Mouse (Mus musculus): ENCODE results near the gene Klhl11. TPM values are rescaled to one million over a fixed set of nuclear protein-coding genes. Genes with fewer than 3 reads are reported as not detected.
A peak's percentile ranks its signal among the peaks of the same experiment; 100 is the strongest.

Klhl11 gene
- total RNA-seq, 4 experiments from 2014 or later, result 97.9 to 121 (median 111) TPM

DNA sequence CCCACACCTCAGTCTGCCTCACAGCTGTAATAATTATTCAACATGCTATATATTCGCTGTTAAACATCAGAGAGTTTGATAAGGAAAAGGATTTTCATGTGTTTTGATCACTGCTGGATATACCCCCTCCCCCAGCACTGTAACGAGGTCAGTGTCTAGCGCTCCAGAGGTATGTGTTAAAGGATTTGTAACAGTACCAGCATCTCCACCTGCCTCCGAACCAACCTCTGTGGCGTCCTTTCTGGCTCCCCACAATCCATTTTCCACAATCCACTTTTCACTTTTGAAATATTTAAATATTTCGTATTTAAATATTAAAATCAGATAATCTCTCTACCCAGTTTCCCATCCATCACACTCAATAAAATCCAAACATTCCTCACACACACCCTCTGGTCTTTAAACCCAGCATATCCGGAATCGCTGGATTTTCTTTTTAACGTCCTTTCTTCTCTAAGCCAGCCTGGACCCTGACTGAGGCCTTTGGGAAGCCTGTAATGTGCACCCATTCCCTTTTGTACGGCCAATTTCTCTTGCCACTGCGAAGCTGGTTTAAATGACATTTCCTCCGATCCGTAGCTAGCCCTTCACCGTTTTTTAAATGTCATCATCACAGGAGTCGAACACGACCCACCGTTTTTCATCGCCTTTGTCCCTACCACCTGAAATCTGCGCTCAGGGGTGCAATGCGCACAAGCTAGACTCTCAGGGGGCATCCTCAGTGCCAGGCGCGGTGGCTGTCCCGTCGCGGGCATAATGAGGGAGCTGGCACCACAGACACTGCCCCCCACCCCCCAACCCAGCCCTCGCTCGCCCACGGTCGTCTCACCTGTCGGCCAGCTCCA is 967 bp downstream of the Klhl11 start:
- no peak for DNase-seq (ENCODE audit: low spot score in 2 of 2)

DNA sequence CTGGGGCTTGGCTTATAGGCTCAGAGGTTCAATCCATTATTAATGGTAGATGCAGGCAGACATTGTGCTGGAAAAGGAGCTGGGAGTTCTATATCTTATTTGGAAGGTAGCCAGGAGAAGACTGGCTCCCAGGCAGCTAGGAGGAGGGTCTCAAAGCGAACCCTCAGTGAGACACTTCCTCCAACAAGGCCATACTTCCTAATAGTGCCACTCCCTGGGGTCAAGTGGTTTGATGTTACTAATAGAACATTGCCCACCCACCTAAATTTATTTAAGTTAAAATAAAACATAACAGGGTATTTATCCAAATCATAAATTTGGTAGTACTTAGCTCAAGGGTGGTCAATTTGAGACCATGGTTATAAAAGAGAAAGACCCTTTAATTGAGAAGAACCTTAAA is 6.7 kb downstream of the Klhl11 start:
- no peak for DNase-seq (ENCODE audit: low spot score in 2 of 2)

DNA sequence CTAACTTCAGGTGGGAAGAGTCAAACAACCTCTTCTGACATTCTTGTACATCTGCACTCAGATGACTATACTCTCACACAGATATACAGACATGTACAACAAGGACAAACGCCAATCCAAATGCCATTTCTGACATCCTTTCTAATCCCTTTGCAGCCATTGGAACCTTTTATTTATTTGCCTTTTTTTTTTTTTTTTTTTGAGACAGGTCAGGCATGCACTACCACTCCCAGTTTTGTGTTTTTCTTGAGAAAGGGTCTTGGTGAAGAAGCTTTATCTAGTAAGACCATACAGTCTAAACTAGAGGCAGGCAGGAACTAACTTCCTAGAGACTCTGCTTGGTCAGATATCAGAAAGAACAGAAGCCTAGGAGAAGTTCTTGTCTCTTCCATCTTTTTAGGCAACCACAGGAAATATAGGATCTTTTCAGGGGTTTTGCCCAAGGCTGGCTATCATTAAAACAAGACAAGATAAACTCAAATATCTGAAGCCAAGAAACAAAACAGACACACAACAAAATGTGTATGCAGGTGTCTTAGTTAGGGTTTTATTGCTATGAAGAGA is 7.2 kb downstream of the Klhl11 start:
- no peak for DNase-seq (ENCODE audit: low spot score in 2 of 2)

DNA sequence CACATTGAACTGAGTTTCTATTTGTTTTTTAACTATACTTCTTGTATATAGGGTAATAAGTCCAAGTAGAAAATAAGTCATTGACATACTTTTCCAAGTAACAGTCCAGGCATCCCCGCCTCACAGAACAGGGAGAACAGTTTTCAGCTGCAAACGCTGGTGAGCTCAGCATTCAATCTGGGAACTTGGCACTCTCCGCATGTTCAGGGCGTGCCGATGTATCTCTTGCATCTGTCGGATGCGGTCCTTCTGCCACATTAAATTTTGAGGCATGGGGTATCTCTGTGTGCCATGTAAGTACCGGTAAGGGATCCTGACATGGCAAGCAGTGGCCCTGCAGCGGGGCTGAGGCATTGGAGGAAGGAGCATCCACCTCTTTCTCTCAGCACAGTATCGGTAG is 9.8 kb downstream of the Klhl11 start:
- peak; percentile 59 to 73 for DNase-seq (ENCODE audit: low spot score in 2 of 2)

DNA sequence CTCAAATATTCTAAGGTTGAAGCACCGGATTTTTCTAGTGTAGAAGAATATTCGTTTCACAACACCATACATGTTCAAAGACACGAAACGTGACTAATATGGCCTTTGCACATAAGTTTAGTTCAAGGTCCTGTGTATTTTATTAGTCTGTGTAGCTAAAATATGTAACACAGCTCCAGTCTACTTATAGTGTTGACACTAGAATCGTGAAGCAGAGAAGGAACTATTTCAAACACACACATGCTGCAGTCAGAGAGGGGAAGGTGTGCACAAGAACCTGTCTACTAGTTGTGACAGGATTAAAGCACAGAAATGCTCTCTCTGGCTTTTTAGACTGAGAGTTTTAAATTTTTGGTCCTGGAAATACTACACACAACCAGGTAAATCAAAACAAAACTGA is 14.8 kb downstream of the Klhl11 start:
- DNase-seq (ENCODE audit: low spot score in 2 of 2), result no peak

DNA sequence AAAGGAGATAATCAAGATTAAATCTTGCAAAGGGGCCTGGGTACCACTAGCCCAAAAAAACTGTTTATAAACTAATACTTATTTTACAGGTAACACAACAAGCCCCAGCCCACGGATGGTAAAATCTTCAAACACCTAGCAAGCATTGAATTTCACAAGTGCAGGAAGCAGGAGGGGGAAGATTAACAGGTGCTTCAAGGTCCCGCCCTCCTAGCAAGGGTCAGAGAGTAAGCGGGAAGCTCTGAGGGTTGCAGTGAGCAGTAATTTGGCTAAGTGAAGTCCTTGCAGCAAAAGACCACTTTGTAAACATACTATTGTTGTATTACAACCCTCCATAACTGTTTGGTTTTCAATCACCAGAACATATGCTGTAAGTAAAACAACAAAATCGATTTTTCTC is 15.3 kb downstream of the Klhl11 start:
- no peak for DNase-seq (ENCODE audit: low spot score in 2 of 2)

DNA sequence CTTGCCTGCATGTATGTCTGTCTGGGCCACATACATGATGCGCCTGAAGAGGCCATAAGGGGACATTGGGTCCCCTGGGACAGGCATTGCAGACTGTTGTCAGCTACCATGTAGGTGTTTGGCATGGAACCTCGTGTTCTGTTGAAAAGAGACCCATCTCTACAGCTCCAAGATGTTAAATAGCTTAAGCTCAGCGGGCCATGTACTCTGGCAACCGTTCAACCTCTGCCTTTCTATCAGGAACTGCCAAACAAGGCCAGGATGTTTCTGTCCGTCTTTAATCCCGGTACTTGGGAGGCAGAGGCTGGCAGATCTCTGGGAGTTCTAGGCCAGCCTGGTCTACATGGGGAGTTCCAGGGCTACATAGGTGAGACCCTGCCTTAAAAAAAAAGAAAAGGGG is 29.9 kb downstream of the Klhl11 start:
- no peak for DNase-seq (ENCODE audit: low spot score in 2 of 2)

DNA sequence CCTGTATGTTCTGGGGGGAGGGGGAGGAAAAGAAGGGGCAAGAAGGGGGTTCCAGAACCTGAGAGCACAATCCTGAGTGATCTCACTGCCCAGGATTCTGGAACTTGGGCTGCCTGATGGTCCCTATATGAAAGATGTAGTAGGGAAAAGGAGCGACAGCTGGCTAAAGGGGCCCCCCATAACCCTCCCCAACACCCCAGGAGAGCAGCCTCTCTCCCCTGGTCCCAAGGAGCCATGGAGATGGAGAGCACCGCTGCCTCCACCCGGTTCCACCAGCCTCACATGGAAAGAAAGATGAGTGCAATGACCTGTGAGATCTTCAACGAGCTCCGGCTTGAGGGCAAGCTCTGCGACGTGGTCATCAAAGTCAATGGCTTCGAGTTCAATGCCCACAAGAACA is 30.7 kb downstream of the Klhl11 start, which contains the start of the genes Nt5c3b and Klhl10:
Gene Nt5c3b, minus strand, starts transcription at position 12 of the 400 bp plus-strand sequence.
Gene Klhl10, plus strand, starts transcription at position 121 of the 400 bp plus-strand sequence.
- no peak for DNase-seq (ENCODE audit: low spot score in 2 of 2)

DNA sequence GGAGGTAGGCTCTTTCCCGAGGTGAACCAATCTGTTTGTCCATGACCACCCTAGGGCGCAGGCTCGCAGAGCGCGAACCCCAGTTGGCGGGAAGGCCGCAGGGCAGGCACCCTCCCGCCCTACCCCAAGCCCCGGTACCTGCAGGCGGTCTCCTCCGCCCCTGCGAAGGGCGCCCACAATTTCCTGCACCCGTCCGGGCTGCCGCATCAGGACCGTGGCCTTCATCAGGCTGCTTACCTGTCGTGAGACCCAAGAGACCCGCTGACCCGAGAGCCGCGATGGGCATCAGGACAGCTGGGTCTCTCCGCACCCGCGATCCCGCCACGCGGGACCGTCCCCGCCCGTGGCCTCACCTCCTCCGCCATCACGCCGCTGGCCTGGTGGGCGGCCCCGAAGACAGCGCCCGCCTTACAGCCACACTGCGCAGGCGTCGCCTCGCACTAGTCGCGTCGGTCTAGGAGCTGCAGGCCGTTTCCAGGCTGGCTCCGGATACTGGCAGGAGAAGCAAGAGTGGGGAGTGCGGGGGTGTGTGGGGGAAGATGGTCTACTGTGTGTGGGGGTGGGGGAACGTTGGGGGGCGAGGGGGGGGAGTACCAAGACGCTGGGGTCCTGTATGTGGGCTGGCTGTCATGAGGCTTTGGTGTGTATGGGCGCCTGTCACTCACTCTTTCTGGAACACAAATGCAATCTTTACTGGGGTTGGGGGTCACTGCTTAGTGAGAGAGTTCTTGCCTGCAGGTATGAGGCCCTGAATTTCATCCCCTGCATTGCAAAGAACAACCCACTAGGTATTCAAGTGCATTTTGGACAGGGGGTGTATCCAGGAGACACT is 31.6 kb downstream of the Klhl11 start:
- DNase-seq (ENCODE audit: low spot score in 2 of 2), result peak; percentile 69 to 80

DNA sequence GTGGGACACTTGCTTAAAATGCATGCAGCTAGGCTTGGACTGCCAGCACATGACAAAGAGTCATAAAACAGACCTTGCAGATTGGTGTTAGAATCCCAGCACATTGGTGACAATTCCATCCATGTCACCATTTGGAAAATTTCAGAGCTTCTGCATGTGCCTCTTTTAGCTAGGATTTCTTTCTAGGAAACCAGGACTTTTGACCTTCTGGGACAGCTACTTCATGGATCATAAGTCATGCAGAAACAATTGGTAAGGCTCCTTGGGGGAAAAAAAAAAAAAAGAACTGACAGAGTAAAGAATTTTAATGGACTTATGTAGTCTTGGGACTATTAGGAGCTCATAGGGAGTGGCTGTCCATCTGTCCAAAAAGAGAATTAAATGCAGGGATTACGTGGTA is 34.6 kb downstream of the Klhl11 start:
- no peak for DNase-seq (ENCODE audit: low spot score in 2 of 2)

DNA sequence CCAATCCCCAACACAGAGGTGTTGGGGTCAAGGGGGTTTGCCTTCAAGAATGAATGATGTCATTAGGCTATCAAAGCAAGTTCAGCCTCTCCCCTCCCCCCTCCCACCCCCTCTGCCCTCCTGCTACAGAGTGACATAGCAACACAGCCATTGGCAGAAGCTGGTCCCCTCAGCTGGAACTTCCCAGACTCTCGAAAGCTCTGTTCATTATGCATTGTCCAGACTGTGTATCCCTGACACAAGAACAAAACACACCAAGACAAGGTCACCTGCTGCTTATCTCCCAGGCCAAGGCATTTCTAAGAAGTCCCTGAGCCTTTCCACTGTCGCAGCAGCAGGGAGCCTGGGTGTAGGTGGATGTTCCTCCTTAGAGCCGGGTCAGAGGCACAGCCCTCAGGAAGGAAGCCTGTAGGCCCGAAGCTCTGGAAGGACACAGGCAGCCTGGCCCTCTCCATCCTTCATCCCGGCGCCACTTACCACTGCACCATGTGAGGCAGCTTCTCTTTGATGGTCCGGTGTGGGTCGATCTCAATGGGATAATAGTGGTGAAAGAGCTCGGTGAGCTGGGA is 36.8 kb downstream of the Klhl11 start:
- no peak for DNase-seq (ENCODE audit: low spot score in 2 of 2)

DNA sequence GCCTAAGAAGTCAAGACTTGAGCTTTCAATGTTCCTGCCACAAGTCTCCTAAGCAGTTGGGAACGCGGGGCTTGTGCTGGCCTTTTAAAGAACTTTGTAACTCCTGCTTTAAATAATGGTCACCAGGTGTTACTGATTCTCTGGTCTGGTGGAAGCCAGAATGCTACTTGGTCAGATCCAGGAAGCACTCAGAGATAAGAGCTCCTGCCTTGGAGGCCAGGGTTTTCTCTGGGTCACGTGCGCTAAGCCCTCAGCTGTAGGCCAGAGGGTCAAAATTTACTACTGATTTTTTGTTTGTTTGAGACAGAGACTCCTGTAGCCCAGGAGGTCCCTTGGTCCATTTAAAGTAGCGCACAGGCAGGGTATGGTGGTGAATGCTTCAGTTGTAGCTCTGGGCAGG is 40.5 kb downstream of the Klhl11 start:
- no peak for DNase-seq (ENCODE audit: low spot score in 2 of 2)

DNA sequence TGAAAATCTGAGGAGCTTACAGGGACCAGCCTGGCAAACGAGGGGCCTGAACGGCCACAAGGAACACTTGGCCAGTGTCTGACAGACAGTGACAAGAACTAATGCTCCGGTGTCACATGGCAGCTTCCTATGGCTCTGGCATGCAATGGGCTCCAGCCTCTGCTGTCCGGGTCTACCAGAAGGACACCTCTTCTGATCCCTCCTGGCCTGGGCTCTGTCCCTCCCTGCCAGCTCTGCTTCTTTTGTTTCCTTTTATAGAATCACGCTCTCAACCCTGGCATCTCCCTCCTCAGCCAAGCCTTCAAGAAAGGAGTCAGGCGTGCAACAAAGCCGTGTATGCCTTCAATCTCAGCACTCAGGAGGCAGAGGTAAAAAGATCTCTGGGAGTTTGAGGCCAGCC is 42.5 kb downstream of the Klhl11 start:
- DNase-seq (ENCODE audit: low spot score in 2 of 2), result no peak

DNA sequence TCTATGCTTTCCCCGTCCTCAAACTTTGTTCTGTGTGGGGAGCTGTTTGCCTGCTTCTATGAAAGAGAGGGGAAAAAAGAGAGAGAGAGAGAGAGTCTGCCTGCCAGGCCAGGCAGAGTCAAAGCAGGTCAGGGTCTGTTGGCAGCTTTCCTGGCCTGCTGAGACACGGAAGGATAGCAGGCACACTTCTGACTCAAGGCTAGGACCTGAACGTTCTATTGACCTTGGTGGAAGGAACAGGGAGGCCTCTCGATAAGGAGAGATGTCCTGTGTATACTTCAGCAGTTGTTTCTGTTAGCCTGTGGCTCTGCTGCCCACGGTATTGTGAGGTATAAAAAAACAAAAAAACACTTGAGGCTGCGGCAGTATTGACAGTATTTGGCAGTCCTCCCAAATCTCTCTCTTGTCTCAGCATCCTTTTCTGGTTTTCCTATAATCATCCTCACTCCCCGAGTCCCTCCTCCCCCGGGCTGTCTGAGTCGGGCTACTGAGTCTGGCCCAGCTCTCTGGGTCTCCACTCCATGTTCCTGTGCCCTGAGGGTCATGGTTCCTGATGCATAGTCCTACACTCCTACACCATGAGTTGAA is 43.8 kb downstream of the Klhl11 start:
- DNase-seq (ENCODE audit: low spot score in 2 of 2), result no peak

DNA sequence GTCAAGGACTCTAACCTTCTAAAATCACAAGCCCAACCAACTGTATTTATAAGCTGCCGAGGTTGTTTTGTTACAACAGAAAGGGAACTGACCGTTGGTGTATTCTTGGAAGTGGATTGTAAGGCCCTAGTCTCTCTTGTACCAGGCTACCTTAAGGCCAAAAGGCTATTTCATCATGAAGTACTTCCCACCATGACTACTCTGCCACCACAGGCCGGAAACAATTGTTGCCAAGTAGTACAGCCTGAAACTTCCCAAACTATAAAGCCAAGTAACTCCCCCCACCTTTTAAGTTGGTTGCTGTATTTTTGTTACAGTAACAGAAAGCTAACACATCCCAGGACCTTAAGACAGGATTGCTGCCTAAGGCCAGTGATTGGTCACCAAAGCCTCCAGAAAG is 45.7 kb downstream of the Klhl11 start:
- DNase-seq (ENCODE audit: low spot score in 2 of 2), result no peak

DNA sequence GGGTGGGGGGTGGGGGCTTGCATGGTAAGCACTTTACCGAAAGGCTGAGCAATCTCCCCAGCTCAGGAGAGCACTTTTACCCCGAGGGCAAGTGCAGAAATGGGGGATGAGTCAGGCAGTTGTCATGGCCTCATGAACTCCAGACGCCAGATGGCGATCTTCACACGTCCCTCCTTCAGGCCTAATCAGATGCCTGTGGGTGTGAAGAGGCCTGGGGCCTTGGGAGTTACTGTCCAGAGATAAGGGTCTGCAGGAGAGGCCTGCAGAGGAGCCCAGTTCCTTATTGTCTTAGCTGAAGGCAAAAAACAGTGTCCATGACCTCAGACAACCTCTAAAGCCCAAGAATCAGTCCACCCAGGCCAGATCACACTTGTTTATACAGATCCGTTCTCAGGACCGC is 46.7 kb downstream of the Klhl11 start:
- peak in 1 of 2 experiments; percentile 76 for DNase-seq (ENCODE audit: low spot score in 2 of 2)

DNA sequence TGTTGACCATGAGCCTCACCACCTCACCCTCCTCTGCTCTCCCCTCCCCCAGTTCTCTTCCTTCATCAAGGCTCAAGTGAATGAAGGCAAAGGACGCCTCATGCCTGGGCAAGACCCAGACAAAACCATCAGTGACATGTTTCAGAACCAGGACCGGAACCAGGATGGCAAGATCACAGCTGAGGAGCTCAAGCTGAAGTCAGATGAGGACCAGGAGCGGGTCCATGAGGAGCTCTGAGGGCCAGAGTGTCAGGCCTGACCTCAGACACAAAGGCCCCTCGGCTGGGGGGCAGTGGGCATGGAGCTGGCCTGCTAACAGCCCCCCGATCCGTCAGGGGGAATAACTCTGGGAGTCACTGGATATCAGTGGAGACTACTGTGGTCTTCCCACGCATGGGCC is 48.7 kb downstream of the Klhl11 start:
- DNase-seq (ENCODE audit: low spot score in 2 of 2), result no peak

DNA sequence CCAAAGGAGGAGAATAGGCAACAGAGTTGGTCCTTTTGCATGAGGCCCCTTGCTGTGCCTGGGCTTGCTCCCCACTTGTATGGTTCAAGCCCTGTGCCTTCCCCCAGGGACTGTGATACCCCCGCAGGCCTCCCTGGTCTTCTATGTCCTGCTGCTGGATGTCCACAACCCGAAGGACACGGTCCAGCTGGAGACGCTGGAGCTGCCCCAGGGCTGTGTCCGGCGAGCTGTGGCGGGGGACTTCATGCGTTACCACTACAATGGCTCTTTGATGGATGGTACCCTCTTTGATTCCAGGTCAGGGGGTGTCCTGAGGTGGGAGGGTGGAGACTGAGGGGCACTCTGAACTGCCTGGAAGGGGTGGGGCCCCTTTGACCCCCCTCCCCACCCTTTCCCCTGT is 51.0 kb downstream of the Klhl11 start:
- DNase-seq (ENCODE audit: low spot score in 2 of 2), result no peak

DNA sequence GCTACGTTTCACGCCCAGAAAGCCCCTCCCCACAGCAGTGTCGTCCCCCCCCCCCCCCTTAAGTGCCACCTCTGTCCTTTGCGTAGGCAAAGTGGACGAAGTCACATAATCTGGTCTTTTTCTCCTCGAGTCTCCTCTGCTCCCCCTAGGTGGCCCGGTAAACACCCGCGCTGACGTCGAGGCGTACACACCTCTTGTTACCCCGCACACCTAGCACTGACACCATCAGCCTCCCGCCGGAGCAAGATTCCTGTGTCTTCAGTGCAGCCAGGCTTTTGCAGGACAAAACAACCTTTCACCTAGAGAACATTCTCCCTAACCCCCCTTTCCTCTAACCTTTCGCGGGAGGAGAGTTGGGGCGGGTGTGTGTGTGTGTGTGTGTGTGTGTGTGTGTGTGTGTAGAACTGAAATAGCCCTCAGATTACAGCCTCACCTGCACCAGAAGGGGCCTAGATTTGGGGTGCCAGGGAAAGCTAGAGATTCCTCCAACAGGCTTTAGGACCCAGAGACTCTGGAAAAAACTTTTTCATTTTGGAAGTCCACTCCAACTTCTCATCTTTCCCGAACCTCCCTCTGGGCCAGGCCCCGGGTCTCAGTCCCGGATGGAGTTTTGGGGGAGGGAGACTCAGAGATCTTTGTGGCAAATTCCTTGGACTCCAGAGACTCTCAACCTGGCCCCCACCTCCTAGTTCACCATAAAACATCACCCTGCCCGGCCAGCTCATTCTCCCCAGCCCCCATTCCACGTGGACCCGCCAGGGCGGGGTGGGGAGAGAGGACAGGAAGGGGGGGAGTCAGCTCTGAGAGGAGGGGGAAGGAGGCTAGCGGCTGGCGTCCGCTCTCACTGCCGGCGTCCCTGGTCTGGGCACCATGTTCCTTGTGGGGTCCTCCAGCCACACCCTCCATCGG is 57.4 kb downstream of the Klhl11 start, which contains the start of gene Fkbp10:
Gene Fkbp10, plus strand, starts transcription at position 784 of the 909 bp plus-strand sequence.
- DNase-seq (ENCODE audit: low spot score in 2 of 2), result no peak
